Mouse (Mus musculus) olfactory bulb, adult 2 months (tissue): Measurements from ENCODE around the gene Ccdc142. TPM values are rescaled to one million over a fixed set of nuclear protein-coding genes. Genes with fewer than 3 reads are reported as not detected.

Source experiments
- H3K27ac ChIP-seq: fragments of 200-500 bp; 2 replicates; pipeline ENCODE4 v1.5.1; 2012; ENCODE audit warnings: low read depth, low read length; ENCODE audit not compliant: insufficient read depth
- H3K4me1 ChIP-seq: fragments of 200-500 bp; 2 replicates; pipeline ENCODE4 v1.6.1; 2012; ENCODE audit warnings: low read length; ENCODE audit not compliant: control insufficient read depth, insufficient read depth
- H3K4me3 ChIP-seq: fragments of 200-500 bp; 2 replicates; pipeline ENCODE4 v1.5.1; 2012; ENCODE audit warnings: mild to moderate bottlenecking, low read depth, low read length, moderate library complexity; ENCODE audit not compliant: insufficient read depth
- CTCF ChIP-seq: fragments of 200-500 bp; IDR thresholded peaks from 2 replicates; pipeline ENCODE4 v1.5.1; 2012; ENCODE audit warnings: low read depth, mild to moderate bottlenecking, low read length, moderate library complexity; ENCODE audit not compliant: insufficient read depth
- POLR2A ChIP-seq: fragments of 200-500 bp; IDR thresholded peaks from 2 replicates; pipeline ENCODE4 v1.6.1; 2012; ENCODE audit warnings: mild to moderate bottlenecking, low read depth, low read length, moderate library complexity; ENCODE audit not compliant: insufficient read depth
- WGBS: fragments of 180-500 bp; shearing (Covaris S2); methylation state at CpG from one replicate; pipeline ENCODE4 v1.1.7; 2018; 5-methylcytosine and 5-hydroxymethylcytosine counted together
- polyA plus RNA-seq: library from polyadenylated mRNA; stranded (reverse); fragments of >200 nt; gene quantifications from 2 replicates; pipeline ENCODE4 v1.2.4, GENCODE M21; 2012; ENCODE audit warnings: low replicate concordance; ENCODE audit not compliant: missing spikeins, insufficient read depth, insufficient read length

The Ccdc142 gene
- polyA plus RNA-seq, 1 experiment: not detected

DNA sequence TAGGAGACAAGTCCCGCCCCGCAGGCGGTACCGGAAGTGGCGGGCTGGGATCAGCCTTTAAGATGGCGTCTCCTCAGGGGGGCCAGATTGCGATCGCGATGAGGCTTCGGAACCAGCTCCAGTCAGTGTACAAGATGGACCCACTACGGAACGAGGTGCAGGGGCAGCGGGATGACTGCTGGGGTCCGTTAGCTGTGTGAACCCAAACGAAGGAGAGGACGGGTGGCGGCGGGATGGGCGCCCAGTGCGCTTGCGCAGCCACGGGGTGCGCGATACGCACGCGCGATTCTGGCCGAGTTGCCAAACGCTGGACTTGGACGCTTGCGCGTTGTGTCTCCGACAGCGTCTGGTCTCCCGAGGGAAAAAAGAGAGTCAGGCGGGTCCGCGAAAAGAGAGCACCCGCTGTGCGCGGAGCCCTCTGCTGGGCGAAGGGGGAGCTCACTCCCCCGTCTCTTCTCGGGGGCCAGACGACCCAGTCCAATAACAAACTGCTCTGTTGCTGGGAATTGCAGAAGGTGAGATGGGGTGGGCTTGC is 23.0 kb upstream of the Ccdc142 start:
- Histone ChIP-seq H3K27ac (peak overlapping the region; percentile 98), H3K4me3 (peak overlapping the region; percentile 71), H3K4me1 (peaks cover 12% of the 10 kb centered on the region)
- 1% methylated on average over 46 of the region's 46 CpGs for WGBS
- TF ChIP-seq POLR2A: peak; percentile 49; the same call in 1 of the 2 replicates
- TF ChIP-seq CTCF: peak; percentile 53; the same call in 1 of the 2 replicates

- Histone ChIP-seq H3K4me1 (peaks cover 12% of the 10 kb centered on the region), H3K4me3 (no peak overlapping the region), H3K27ac (no peak overlapping the region)
- no peak for TF ChIP-seq CTCF
- TF ChIP-seq POLR2A: no peak
- WGBS: 89% methylated on average over 5 of the region's 5 CpGs
Measured at GRCm38 (mm10) chr6:83080210-83080609, 21.2 kb upstream of the Ccdc142 start.

- H3K4me3 ChIP-seq: no peak overlapping the region
- TF ChIP-seq POLR2A: no peak
- no peak for TF ChIP-seq CTCF
Measured at GRCm38 (mm10) chr6:83083497-83083896, 17.9 kb upstream of the Ccdc142 start.

GRCm38 (mm10) chr6:83084477-83084876 is 16.9 kb upstream of the Ccdc142 start:
- WGBS: 11% methylated on average over 6 of the region's 6 CpGs

More at GRCm38 (mm10) chr6:83083497-83083896, 17.9 kb upstream of the Ccdc142 start:
- Histone ChIP-seq H3K27ac (no peak overlapping the region), H3K4me1 (peaks cover 21% of the 10 kb centered on the region)
- 21% methylated on average over 5 of the region's 5 CpGs for WGBS

GRCm38 (mm10) chr6:83086121-83087035 is 15.0 kb upstream of the Ccdc142 start, which contains the start of gene Lbx2:
Gene Lbx2, plus strand, starts transcription at chr6:83086367.
- 5% methylated on average over 40 of the region's 42 CpGs for WGBS
- TF ChIP-seq POLR2A: no peak
- no peak for TF ChIP-seq CTCF
- Histone ChIP-seq H3K4me1 (peaks cover 12% of the 10 kb centered on the region; the same call in 1 of the 2 replicates), H3K4me3 (no peak within 1 kb of the TSS), H3K27ac (no peak within 1 kb of the TSS)

More at GRCm38 (mm10) chr6:83084477-83084876, 16.9 kb upstream of the Ccdc142 start:
- no peak overlapping the region for H3K27ac ChIP-seq
- peaks cover 16% of the 10 kb centered on the region for H3K4me1 ChIP-seq
- TF ChIP-seq CTCF (no peak), POLR2A (no peak)
- H3K4me3 ChIP-seq: no peak overlapping the region

DNA sequence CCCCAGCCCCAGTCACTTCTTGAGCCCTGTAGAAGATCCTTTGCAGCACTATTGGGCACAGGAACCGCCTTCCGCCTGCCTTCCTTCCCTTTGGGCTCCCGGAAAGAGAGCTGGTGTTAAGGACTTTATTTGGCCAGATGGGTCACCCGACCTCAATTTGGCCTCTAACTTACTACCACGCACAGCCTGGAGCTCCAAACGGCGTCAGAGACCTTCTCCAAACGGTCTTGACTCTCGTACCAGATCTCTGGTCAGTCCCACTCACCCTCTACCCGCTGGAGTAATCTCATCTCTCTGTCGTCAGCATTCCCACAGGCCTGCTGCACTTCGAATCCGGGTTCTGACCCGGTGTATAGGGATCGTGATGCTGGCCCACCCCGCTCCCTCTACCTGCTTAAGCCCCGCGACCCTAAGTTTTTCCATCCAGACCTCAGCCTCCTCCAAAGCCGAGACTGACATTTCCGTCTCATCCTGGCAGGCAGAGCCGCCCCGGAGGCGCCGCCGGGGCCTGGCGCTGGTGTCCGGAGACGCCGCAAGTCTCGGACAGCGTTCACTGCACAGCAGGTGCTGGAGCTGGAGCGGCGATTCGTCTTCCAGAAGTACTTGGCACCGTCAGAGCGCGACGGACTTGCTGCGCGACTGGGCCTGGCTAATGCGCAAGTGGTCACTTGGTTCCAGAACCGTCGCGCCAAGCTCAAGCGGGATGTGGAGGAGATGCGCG is 14.0 kb upstream of the Ccdc142 start:
- Histone ChIP-seq H3K4me3 (no peak overlapping the region), H3K4me1 (peaks cover 12% of the 10 kb centered on the region; the same call in 1 of the 2 replicates), H3K27ac (no peak overlapping the region)
- no peak for TF ChIP-seq POLR2A
- no peak for TF ChIP-seq CTCF
- 4% methylated on average over 47 of the region's 47 CpGs for WGBS

DNA sequence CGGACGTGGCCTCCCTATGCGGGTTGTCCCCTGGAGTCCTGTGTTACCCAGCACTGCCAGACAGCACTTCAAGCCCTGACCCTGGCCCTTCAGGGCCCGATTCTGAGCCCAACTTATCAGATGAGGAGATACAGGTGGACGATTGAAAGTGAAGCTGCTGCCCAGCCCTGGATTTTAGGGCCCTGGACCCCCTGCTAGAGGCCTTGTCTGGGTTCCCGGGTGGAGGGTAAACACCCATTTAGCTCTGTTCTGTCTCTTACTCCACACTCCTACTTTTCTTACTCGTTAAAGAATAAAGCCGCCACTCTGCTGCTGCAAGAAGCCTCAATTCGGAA is 13.5 kb upstream of the Ccdc142 start:
- H3K4me3 ChIP-seq: no peak overlapping the region
- no peak overlapping the region for H3K27ac ChIP-seq
- WGBS: 14% methylated on average over 9 of the region's 9 CpGs
- TF ChIP-seq POLR2A (no peak), CTCF (no peak)
- H3K4me1 ChIP-seq: peaks cover 12% of the 10 kb centered on the region; the same call in 1 of the 2 replicates

DNA sequence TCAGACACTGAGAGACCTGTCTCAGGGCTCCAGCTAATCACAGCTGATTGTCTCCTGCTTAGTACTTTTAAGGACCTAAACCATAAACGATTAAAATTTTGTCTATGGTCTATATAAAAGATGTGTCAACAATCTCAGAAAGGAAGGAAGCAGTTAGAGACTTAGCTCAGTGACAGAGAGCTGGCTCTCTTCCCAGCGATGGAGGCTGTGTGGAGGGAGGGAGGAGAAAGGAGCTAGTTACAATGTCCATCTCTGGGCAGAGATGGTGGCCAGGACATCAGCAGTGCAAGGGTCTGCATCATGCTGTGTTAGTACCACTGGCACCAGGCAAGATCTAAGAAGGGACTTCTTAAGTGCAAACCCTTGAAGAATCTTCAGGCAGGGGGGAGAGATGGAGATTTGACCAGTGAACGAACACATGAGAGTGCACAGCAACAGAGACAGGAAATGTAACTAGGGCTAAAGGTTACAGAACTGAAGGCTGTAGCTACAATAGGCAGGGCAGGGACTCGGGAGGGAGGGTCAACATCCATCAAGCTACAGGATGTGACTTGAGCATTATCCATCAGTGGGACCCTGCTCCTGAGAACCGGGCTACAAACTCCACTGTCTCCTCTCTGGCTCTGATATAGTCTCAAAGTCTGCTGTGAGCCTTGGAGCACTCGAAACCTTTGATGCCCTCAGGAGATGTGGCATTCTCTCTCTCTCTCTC is 8.8 kb upstream of the Ccdc142 start:
- WGBS: 37% methylated on average over 6 of the region's 6 CpGs
- H3K4me1 ChIP-seq: peaks cover 3% of the 10 kb centered on the region; the same call in 1 of the 2 replicates

More for the DNA sequence above, 8.8 kb upstream of the Ccdc142 start:
- TF ChIP-seq CTCF (no peak), POLR2A (no peak)
- no peak overlapping the region for H3K4me3 ChIP-seq
- no peak overlapping the region for H3K27ac ChIP-seq
